Mouse (Mus musculus) E14TG2a.4 (cell line): ENCODE results near the gene Cfap157.

Source experiments
- H3K27me3 ChIP-seq: 2 replicates; pipeline ENCODE4 v1.6.1; 2014; ENCODE audit warnings: low read length, control low read depth; ENCODE audit not compliant: insufficient read depth
- H3K36me3 ChIP-seq: 2 replicates; pipeline ENCODE4 v1.6.1; 2014; ENCODE audit warnings: low read length, control low read depth; ENCODE audit not compliant: insufficient read depth
- H3K4me1 ChIP-seq: replicated peaks from 2 replicates; pipeline ENCODE4 v1.6.1; 2014; ENCODE audit warnings: low read depth, low read length, control low read depth
- H3K4me3 ChIP-seq: replicated peaks from 2 replicates; pipeline ENCODE4 v1.5.1; 2014; ENCODE audit warnings: mild to moderate bottlenecking, low read length
- H3K9me3 ChIP-seq: 2 replicates; pipeline ENCODE4 v1.6.1; 2014; ENCODE audit warnings: low read length, control low read depth
- CTCF ChIP-seq: conservative IDR thresholded peaks from 2 replicates; pipeline ENCODE4 v1.5.1; 2014; ENCODE audit warnings: low read length
- NANOG ChIP-seq: IDR thresholded peaks from 2 replicates; pipeline ENCODE4 v1.6.1; 2014; ENCODE audit warnings: borderline replicate concordance, low read length, mixed read lengths
- POU5F1 ChIP-seq: IDR thresholded peaks from 2 replicates; pipeline ENCODE4 v1.6.1; 2014; ENCODE audit warnings: low read length, borderline replicate concordance

Gene Cfap157

GRCm38 (mm10) chr2:32761859-32762258, 22.4 kb downstream of the Cfap157 start:
- H3K27me3 ChIP-seq, result 0 out of 2 replicates have a peak, but pooled peaks cover 4% of the 10 kb centered on the region
- peaks cover 48% of the 10 kb centered on the region for H3K36me3 ChIP-seq
- H3K4me1 ChIP-seq, result peaks cover 17% of the 10 kb centered on the region; the same call in 1 of the 2 replicates
- TF ChIP-seq NANOG (no peak), CTCF (no peak), POU5F1 (no peak)
- H3K9me3 ChIP-seq, result no peaks in the 10 kb centered on the region
- H3K4me3 ChIP-seq, result no peak overlapping the region

- H3K9me3 ChIP-seq, result no peaks in the 10 kb centered on the region
- H3K27me3 ChIP-seq, result peaks cover 4% of the 10 kb centered on the region; the same call in 1 of the 2 replicates
- H3K4me1 ChIP-seq, result peaks cover 17% of the 10 kb centered on the region; the same call in 1 of the 2 replicates
- TF ChIP-seq CTCF (no peak), NANOG (no peak), POU5F1 (no peak)
- peaks cover 48% of the 10 kb centered on the region for H3K36me3 ChIP-seq
- no peak overlapping the region for H3K4me3 ChIP-seq
Observed at GRCm38 (mm10) chr2:32761361-32761760, 22.9 kb downstream of the Cfap157 start.

- Histone ChIP-seq H3K9me3 (no peaks in the 10 kb centered on the region), H3K4me1 (peaks cover 16% of the 10 kb centered on the region), H3K4me3 (no peak overlapping the region), H3K27me3 (peaks cover 5% of the 10 kb centered on the region), H3K36me3 (peaks cover 48% of the 10 kb centered on the region)
- TF ChIP-seq POU5F1 (no peak), NANOG (no peak), CTCF (no peak)
Observed at GRCm38 (mm10) chr2:32759001-32759400, 25.2 kb downstream of the Cfap157 start.

GRCm38 (mm10) chr2:32758503-32758902, 25.7 kb downstream of the Cfap157 start:
- no peak for TF ChIP-seq CTCF
- no peak for TF ChIP-seq POU5F1
- no peak for TF ChIP-seq NANOG
- H3K36me3 ChIP-seq, result peaks cover 48% of the 10 kb centered on the region
- peaks cover 5% of the 10 kb centered on the region for H3K27me3 ChIP-seq

GRCm38 (mm10) chr2:32757056-32757845, 27.0 kb downstream of the Cfap157 start, which contains the start of gene Tor2a:
TSS of gene Tor2a (plus strand) at chr2:32757234.
- no peaks in the 10 kb centered on the region for H3K9me3 ChIP-seq
- peak within 1 kb of the TSS; percentile 91 for H3K4me3 ChIP-seq
- TF ChIP-seq POU5F1 (no peak), NANOG (no peak), CTCF (peak; percentile 89)
- H3K27me3 ChIP-seq, result peaks cover 12% of the 10 kb centered on the region
- peaks cover 38% of the 10 kb centered on the region for H3K36me3 ChIP-seq
- H3K4me1 ChIP-seq, result peaks cover 20% of the 10 kb centered on the region

More at GRCm38 (mm10) chr2:32758503-32758902, 25.7 kb downstream of the Cfap157 start:
- H3K9me3 ChIP-seq, result no peaks in the 10 kb centered on the region
- peaks cover 16% of the 10 kb centered on the region for H3K4me1 ChIP-seq
- H3K4me3 ChIP-seq, result no peak overlapping the region

GRCm38 (mm10) chr2:32756674-32757055, 27.6 kb downstream of the Cfap157 start:
- H3K9me3 ChIP-seq, result no peaks in the 10 kb centered on the region
- peaks cover 18% of the 10 kb centered on the region for H3K27me3 ChIP-seq
- TF ChIP-seq CTCF (no peak), POU5F1 (no peak), NANOG (no peak)
- peaks cover 33% of the 10 kb centered on the region for H3K36me3 ChIP-seq
- H3K4me3 ChIP-seq, result no peak overlapping the region
- H3K4me1 ChIP-seq, result peaks cover 26% of the 10 kb centered on the region

- Histone ChIP-seq H3K4me1 (peaks cover 35% of the 10 kb centered on the region), H3K9me3 (no peaks in the 10 kb centered on the region), H3K27me3 (peaks cover 19% of the 10 kb centered on the region), H3K36me3 (no peaks in the 10 kb centered on the region), H3K4me3 (no peak overlapping the region)
- no peak for TF ChIP-seq CTCF
- TF ChIP-seq POU5F1, result no peak
- no peak for TF ChIP-seq NANOG
Observed at GRCm38 (mm10) chr2:32752181-32752580, 32.0 kb downstream of the Cfap157 start.

- TF ChIP-seq POU5F1, result no peak
- no peak for TF ChIP-seq NANOG
- TF ChIP-seq CTCF, result no peak
- H3K4me3 ChIP-seq, result peak overlapping the region; percentile 68
- no peaks in the 10 kb centered on the region; the same call in 1 of the 2 replicates for H3K36me3 ChIP-seq
- H3K9me3 ChIP-seq, result no peaks in the 10 kb centered on the region
- peaks cover 22% of the 10 kb centered on the region for H3K27me3 ChIP-seq
- peaks cover 35% of the 10 kb centered on the region for H3K4me1 ChIP-seq
Observed at GRCm38 (mm10) chr2:32751665-32752033, 32.6 kb downstream of the Cfap157 start.
